Mouse (Mus musculus): ENCODE measurements around the gene 4930402H24Rik. TPM values are rescaled to one million over a fixed set of nuclear protein-coding genes. Genes with fewer than 3 reads are reported as not detected.
"Not testable (repeated sequence)": the region's sequence is repeated elsewhere in the genome, so short reads cannot be mapped to it uniquely, and the experiment has no call there.

The 4930402H24Rik gene
- total RNA-seq, 2 experiments from 2014 or later = 77.6 to 89.3 TPM

- no peak for TF ChIP-seq CTCF (conservative IDR thresholded peaks at IDR 0.05)
- no peak for DNase-seq (ENCODE audit: low spot score in 2 of 2)
- no peak overlapping the region for H3K27ac ChIP-seq
- no peak overlapping the region for H3K4me3 ChIP-seq
These were observed 62.6 kb downstream of the 4930402H24Rik start for GRCm38 (mm10) chr2:130843623-130844022.

- TF ChIP-seq CTCF (conservative IDR thresholded peaks at IDR 0.05) = no peak
- DNase-seq (ENCODE audit: low spot score in 2 of 2) = peak; percentile 80 to 92
- H3K27ac ChIP-seq = peak overlapping the region; percentile 99
- H3K4me3 ChIP-seq = peak overlapping the region; percentile 95
These were observed 65.4 kb downstream of the 4930402H24Rik start for GRCm38 (mm10) chr2:130840846-130841245.

- Histone ChIP-seq H3K4me3 (peak overlapping the region; percentile 95), H3K27ac (peak overlapping the region; percentile 99)
- peak; percentile 49 to 75 for DNase-seq (ENCODE audit: low spot score in 2 of 2)
- no peak for TF ChIP-seq CTCF (conservative IDR thresholded peaks at IDR 0.05)
These were observed 66.1 kb downstream of the 4930402H24Rik start for GRCm38 (mm10) chr2:130839874-130840661.

- peak; percentile 53 for TF ChIP-seq CTCF (conservative IDR thresholded peaks at IDR 0.05)
- peak overlapping the region; percentile 99 for H3K27ac ChIP-seq
- no peak for DNase-seq (ENCODE audit: low spot score in 2 of 2)
- peak overlapping the region; percentile 95 for H3K4me3 ChIP-seq
These were observed 66.7 kb downstream of the 4930402H24Rik start for GRCm38 (mm10) chr2:130839528-130839873.

GRCm38 (mm10) chr2:130839084-130839483, 67.1 kb downstream of the 4930402H24Rik start:
- Histone ChIP-seq H3K27ac (peak overlapping the region; percentile 99), H3K4me3 (peak overlapping the region; percentile 95)
- TF ChIP-seq CTCF (conservative IDR thresholded peaks at IDR 0.05) = no peak
- peak in 1 of 2 experiments; percentile 32 for DNase-seq (ENCODE audit: low spot score in 2 of 2)

DNA sequence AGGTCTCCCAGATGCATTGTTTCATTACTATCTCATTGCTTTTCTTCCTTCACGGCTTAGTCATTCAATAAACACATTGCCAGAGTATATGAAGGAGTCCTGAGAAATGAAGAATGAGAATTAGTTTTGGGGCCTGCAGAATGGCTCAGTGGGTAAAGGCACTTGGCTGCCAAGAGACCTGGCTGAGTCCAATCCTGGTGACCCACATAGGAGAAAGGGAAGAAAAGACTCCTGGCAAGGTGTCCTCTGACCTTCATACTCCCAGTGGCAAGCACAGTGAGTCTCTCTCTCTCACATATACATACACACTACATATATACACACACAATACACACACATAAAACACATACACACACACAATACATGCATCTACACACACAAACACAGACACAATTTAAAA, 68.1 kb downstream of the 4930402H24Rik start:
- DNase-seq (ENCODE audit: low spot score in 2 of 2) = no peak
- no peak for TF ChIP-seq CTCF (conservative IDR thresholded peaks at IDR 0.05)
- peak overlapping the region; percentile 99 for H3K27ac ChIP-seq
- H3K4me3 ChIP-seq = peak overlapping the region; percentile 95

- no peak for TF ChIP-seq CTCF (conservative IDR thresholded peaks at IDR 0.05)
- Histone ChIP-seq H3K27ac (peak overlapping the region; percentile 51; the same call in 1 of the 2 replicates), H3K4me3 (no peak overlapping the region)
- DNase-seq (ENCODE audit: low spot score in 2 of 2) = no peak
These were observed 72.5 kb downstream of the 4930402H24Rik start for GRCm38 (mm10) chr2:130833699-130834098.

- Histone ChIP-seq H3K4me3 (no peak overlapping the region), H3K27ac (no peak overlapping the region)
- DNase-seq (ENCODE audit: low spot score in 2 of 2) = no peak
- TF ChIP-seq CTCF (conservative IDR thresholded peaks at IDR 0.05) = no peak
These were observed 73.6 kb downstream of the 4930402H24Rik start for GRCm38 (mm10) chr2:130832582-130832981.

GRCm38 (mm10) chr2:130832012-130832411, 74.2 kb downstream of the 4930402H24Rik start:
- Histone ChIP-seq H3K27ac (no peak overlapping the region), H3K4me3 (no peak overlapping the region)
- no peak for DNase-seq (ENCODE audit: low spot score in 2 of 2)
- no peak for TF ChIP-seq CTCF (conservative IDR thresholded peaks at IDR 0.05)

GRCm38 (mm10) chr2:130830236-130830635, 76.0 kb downstream of the 4930402H24Rik start:
- no peak for DNase-seq (ENCODE audit: low spot score in 2 of 2)
- H3K4me3 ChIP-seq = no peak overlapping the region
- H3K27ac ChIP-seq = no peak overlapping the region
- peak; percentile 57 for TF ChIP-seq CTCF (conservative IDR thresholded peaks at IDR 0.05)

DNA sequence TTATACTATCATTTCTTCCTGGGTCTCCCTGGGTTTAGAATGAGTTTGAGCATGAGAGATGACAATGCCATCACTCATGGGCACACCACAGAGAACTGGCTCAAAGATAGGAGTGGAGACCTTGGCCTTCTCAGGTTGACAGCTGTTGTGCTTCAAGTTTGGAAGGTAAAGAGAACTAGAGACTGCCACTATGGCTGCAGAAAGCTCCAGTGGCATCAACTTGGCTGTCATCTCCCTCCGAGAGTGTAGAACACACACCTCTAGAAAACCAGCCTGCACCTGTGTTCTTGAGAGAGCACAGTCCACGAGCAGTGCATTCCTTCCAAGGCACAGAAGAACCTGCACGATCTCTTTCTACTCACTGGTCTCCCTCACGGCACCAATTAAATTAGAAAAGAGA, 76.7 kb downstream of the 4930402H24Rik start:
- DNase-seq (ENCODE audit: low spot score in 2 of 2) = no peak
- peak overlapping the region; percentile 39; the same call in 1 of the 2 replicates for H3K27ac ChIP-seq
- no peak for TF ChIP-seq CTCF (conservative IDR thresholded peaks at IDR 0.05)
- no peak overlapping the region for H3K4me3 ChIP-seq

- no peak for TF ChIP-seq CTCF (conservative IDR thresholded peaks at IDR 0.05)
- Histone ChIP-seq H3K27ac (peak overlapping the region; percentile 89; the same call in 1 of the 2 replicates), H3K4me3 (no peak overlapping the region)
- no peak for DNase-seq (ENCODE audit: low spot score in 2 of 2)
These were observed 77.5 kb downstream of the 4930402H24Rik start for GRCm38 (mm10) chr2:130828668-130829067.

DNA sequence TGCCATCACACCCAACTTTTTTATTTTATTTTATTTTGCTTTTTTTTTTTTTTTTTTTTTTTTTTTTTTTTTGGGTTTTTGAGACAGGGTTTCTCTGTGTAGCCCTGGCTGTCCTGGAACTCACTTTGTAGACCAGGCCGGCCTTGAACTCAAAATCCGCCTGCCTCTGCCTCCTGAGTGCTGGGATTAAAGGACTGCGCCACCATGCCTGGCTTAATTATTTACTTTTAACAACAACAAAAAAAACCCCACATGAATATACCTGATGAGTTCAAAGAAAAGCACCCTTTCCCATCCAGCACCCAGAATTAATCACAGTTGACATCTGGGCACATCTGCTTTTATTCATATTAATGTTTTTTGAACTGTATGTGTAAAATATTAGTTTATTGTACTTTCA, 78.1 kb downstream of the 4930402H24Rik start:
- H3K27ac ChIP-seq = peak overlapping the region; percentile 89
- H3K4me3 ChIP-seq; DNase-seq (ENCODE audit: low spot score in 2 of 2): not testable (repeated sequence)

DNA sequence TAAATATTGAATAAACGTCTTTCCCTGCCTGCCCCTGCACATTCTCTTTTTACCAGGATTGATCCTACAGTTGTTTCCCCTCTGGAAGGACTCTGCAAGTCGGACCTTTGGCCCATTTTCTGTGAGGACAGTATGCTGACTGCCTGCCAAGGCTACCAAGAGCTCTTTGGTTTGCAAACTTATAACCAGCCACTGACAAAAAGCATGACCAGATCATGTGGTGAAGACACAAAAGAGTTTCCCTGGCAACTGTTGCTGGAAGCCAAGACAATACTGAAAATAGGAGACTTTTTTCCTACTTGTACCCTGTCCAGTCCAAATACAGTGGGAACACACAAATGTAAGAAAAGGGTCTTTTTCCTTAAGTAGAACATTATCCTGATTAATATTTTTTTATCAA, 78.8 kb downstream of the 4930402H24Rik start:
- no peak for TF ChIP-seq CTCF (conservative IDR thresholded peaks at IDR 0.05)
- DNase-seq (ENCODE audit: low spot score in 2 of 2) = peak; percentile 53 to 73
- H3K27ac ChIP-seq = peak overlapping the region; percentile 89
- peak overlapping the region; percentile 9; the same call in 1 of the 2 replicates for H3K4me3 ChIP-seq
